Mouse (Mus musculus): ENCODE results near the gene Nxn. TPM values are rescaled to one million over a fixed set of nuclear protein-coding genes. Genes with fewer than 3 reads are reported as not detected.

Gene Nxn
- total RNA-seq, 2 experiments from 2014 or later: 42.0 to 49.3 TPM

GRCm38 (mm10) chr11:76320475-76320874 lies 78.5 kb downstream of the Nxn start:
- Histone ChIP-seq H3K4me3 (no peak overlapping the region; the same call in 1 of the 2 replicates), H3K27ac (peak overlapping the region; percentile 88)
- no peak for TF ChIP-seq CTCF (IDR thresholded peaks at IDR 0.05)
- intact Hi-C loops (cut with DNase I): no loop called here
- DNase-seq: no peak

GRCm38 (mm10) chr11:76319714-76320435 lies 79.1 kb downstream of the Nxn start:
- peak; percentile 48 for DNase-seq

DNA sequence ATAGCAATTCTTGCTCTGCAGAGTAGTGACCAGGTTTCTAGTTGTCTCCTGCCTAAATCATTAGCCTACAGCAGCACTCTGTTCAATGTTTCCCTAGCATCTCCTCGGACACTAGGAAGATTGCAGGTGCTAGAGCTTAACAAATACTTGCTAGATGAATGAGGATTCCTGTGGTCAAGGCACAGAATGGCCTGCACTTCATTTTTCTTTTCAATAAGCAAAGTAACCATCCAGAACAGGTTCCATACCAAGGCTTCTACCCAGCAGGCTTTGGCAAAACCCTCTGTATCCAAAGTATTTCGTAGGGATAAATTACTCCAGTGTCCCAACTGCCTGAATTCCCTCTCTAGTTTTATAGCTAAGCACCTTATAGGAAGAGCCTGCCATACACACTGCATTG lies 81.0 kb downstream of the Nxn start:
- intact Hi-C loops (cut with DNase I): no loop called here
- H3K27ac ChIP-seq: peak overlapping the region; percentile 88
- TF ChIP-seq CTCF (IDR thresholded peaks at IDR 0.05): no peak
- H3K4me3 ChIP-seq: no peak overlapping the region
- no peak for DNase-seq

More at GRCm38 (mm10) chr11:76319714-76320435, 79.1 kb downstream of the Nxn start:
- Histone ChIP-seq H3K4me3 (peak overlapping the region; percentile 9; the same call in 1 of the 2 replicates), H3K27ac (peak overlapping the region; percentile 88)
- intact Hi-C loops (cut with DNase I): no loop called here
- no peak for TF ChIP-seq CTCF (IDR thresholded peaks at IDR 0.05)

DNA sequence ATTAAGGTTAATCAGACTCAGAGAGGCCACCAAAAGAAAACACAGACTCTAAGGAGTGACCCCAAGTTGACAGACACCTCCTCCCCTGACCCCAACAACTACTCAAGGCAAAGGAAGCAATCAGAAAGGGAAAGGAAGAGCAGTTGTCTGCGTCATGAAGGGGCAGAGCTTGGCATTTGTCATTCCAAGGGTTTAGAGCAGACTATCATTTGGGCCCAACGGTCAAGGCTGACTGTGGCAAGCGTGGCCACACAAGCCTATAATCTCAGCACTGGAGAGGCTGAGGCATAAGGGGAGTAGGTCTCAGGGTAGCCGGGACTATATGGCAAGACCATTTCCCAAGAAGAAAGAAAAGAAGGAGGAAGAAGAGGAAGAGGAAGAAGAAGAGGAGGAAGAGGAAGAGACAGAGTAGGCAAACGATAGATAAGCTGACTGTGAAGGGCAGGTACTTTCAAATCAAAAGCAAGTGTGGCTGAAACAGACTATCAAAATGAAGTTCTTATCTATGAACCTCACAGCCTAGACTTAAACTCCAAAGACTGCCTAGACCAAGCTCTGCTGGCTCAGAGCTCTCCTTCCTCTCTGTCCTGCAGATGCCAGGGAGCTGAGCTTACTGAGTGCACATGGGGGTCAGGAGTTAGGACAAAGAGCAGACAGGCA lies 83.0 kb downstream of the Nxn start:
- no peak for DNase-seq
- no peak for TF ChIP-seq CTCF (IDR thresholded peaks at IDR 0.05)
- Histone ChIP-seq H3K27ac (peak overlapping the region; percentile 49), H3K4me3 (no peak overlapping the region)
- intact Hi-C loops (cut with DNase I): no loop called here

GRCm38 (mm10) chr11:76314741-76315140 lies 84.2 kb downstream of the Nxn start:
- intact Hi-C loops (cut with DNase I): loop anchor here (5.0 kb wide), 1 partner anchor 83 kb away; the partner anchor contains the start of gene Nxn
- no peak for DNase-seq
- TF ChIP-seq CTCF (IDR thresholded peaks at IDR 0.05): peak; percentile 55
- Histone ChIP-seq H3K4me3 (no peak overlapping the region), H3K27ac (peak overlapping the region; percentile 62)

GRCm38 (mm10) chr11:76314140-76314539 lies 84.8 kb downstream of the Nxn start:
- peak overlapping the region; percentile 79 for H3K27ac ChIP-seq
- no peak for DNase-seq
- no peak overlapping the region; the same call in 1 of the 2 replicates for H3K4me3 ChIP-seq
- no peak for TF ChIP-seq CTCF (IDR thresholded peaks at IDR 0.05)
- intact Hi-C loops (cut with DNase I): loop anchor here (5.0 kb wide), 1 partner anchor 83 kb away; the partner anchor contains the start of gene Nxn

GRCm38 (mm10) chr11:76312805-76313204 lies 86.1 kb downstream of the Nxn start:
- peak overlapping the region; percentile 79 for H3K27ac ChIP-seq
- no peak for DNase-seq
- no peak overlapping the region; the same call in 1 of the 2 replicates for H3K4me3 ChIP-seq
- no peak for TF ChIP-seq CTCF (IDR thresholded peaks at IDR 0.05)
- intact Hi-C loops (cut with DNase I): loop anchor here (5.0 kb wide), 1 partner anchor 84 kb away; the partner anchor contains the start of gene Nxn

DNA sequence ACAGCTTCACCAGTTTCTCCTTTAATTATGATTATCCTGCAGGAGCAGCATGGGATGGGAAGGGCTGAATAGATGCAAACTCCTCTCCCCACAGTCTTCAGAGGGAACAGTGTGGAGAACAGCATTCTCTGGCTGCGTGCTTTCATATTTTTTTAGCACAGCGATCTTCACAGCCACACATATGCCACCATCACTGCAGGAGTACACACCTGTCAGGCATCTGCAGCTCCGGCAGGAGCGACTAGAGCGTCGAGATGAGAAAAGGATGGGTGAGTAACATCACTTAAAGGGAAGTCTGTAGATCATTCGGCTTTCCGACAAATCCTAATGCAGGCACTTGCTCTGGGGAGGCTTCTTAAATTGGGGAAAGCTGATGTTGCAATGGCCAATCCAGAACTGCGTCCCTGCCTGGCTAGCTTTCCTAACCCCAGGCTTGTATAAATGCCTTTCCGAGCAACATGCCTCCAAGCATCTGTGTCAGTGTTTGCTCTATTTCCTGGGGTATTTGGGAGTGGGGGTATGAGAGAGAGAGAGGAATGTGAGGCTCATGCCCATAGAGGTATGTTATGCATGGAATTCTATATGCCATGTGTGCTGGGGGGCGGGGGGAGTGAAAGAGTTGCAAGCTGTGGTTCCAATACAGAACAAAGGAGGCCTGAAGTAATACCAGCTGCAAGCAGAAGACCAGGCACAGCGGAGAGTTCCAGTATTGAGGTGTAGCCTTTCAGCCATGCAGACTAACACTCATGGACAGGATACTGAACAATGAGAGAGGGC lies 87.5 kb downstream of the Nxn start:
- no peak for TF ChIP-seq CTCF (IDR thresholded peaks at IDR 0.05)
- H3K4me3 ChIP-seq: no peak overlapping the region; the same call in 1 of the 2 replicates
- no peak for DNase-seq
- intact Hi-C loops (cut with DNase I): loop anchor here (5.0 kb wide), 1 partner anchor 86 kb away; the partner anchor contains the start of gene Nxn
- H3K27ac ChIP-seq: peak overlapping the region; percentile 79

GRCm38 (mm10) chr11:76309868-76310267 lies 89.1 kb downstream of the Nxn start:
- DNase-seq: peak; percentile 61
- H3K4me3 ChIP-seq: no peak overlapping the region
- intact Hi-C loops (cut with DNase I): loop anchor here (5.0 kb wide), 1 partner anchor 87 kb away; the partner anchor contains the start of gene Nxn
- H3K27ac ChIP-seq: peak overlapping the region; percentile 79
- TF ChIP-seq CTCF (IDR thresholded peaks at IDR 0.05): no peak

GRCm38 (mm10) chr11:76309072-76309471 lies 89.9 kb downstream of the Nxn start:
- H3K4me3 ChIP-seq: no peak overlapping the region
- TF ChIP-seq CTCF (IDR thresholded peaks at IDR 0.05): no peak
- DNase-seq: no peak
- intact Hi-C loops (cut with DNase I): no loop called here
- H3K27ac ChIP-seq: peak overlapping the region; percentile 79

DNA sequence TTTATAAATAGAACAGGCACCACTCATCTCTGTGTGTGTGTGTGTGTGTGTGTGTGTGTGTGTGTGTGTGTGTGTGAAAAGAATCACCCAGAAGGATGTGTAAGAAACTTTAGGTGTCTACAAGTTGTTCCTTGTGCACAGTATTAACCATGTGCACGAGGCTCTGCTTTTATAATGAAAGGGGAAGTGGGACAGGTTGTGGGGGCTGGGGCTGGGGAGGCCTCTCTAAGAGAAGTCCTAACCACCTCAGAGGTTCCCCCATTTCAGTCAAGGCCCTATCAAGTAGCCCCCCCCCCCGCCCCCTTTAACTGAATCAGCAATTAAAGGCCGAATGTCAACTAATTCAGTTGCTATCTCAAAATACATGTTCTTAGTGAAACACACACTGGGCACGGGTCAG lies 92.2 kb downstream of the Nxn start:
- DNase-seq: no peak
- no peak overlapping the region for H3K4me3 ChIP-seq
- no peak for TF ChIP-seq CTCF (IDR thresholded peaks at IDR 0.05)
- intact Hi-C loops (cut with DNase I): no loop called here
- peak overlapping the region; percentile 50 for H3K27ac ChIP-seq

- DNase-seq: no peak
- Histone ChIP-seq H3K27ac (no peak overlapping the region), H3K4me3 (no peak overlapping the region)
- intact Hi-C loops (cut with DNase I): no loop called here
- TF ChIP-seq CTCF (IDR thresholded peaks at IDR 0.05): no peak
Measured at GRCm38 (mm10) chr11:76305571-76305970, 93.4 kb downstream of the Nxn start.

Measured in gastrocnemius, adult 2 months (tissue).